Mouse (Mus musculus): ENCODE results near the gene Xlr5c. TPM values are rescaled to one million over a fixed set of nuclear protein-coding genes. Genes with fewer than 3 reads are reported as not detected.
"Not testable (repeated sequence)": the region's sequence is repeated elsewhere in the genome, so short reads cannot be mapped to it uniquely, and the experiment has no call there.

Gene Xlr5c
- polyA plus RNA-seq (2015; fragmentation: Nextera tagmentation; extraction: Ambion mirVana): not detected in 2 replicates

DNA sequence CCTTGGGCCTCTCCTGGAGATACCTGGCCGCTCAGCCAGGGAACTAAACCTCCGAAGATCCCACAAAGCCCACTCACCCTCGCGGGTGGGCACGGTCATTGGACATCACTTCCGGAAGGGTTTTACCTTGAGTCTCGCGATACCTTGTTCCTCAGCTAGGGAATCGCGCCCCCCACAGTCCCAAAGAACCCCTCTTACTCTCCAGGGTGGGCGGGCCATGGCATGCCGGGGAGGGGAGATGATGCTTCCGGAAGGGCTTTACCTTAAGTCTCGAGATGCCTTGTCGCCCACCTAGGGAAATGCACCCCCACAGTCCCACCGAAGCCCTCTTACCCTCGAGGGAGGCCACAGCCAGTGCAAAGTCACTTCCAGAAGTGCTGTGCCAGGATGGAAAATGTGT lies at the start of gene Xlr5c, which contains the start of gene Xlr5a:
TSS of gene Xlr5c (minus strand) at position 101 of the 400 bp plus-strand sequence.
TSS of gene Xlr5a (minus strand) at position 101 of the 400 bp plus-strand sequence.
- not testable (repeated sequence) for H3K4me2 ChIP-seq; H3K36me3 ChIP-seq; H3K4me3 ChIP-seq; H3K27me3 ChIP-seq; ATAC-seq (ENCODE audit: low read depth); H3K9ac ChIP-seq; H3K9me3 ChIP-seq; H3K4me1 ChIP-seq (replicated peaks); H3K27ac ChIP-seq (replicated peaks)
- WGBS: 91% methylated on average over 15 of the region's 17 CpGs

DNA sequence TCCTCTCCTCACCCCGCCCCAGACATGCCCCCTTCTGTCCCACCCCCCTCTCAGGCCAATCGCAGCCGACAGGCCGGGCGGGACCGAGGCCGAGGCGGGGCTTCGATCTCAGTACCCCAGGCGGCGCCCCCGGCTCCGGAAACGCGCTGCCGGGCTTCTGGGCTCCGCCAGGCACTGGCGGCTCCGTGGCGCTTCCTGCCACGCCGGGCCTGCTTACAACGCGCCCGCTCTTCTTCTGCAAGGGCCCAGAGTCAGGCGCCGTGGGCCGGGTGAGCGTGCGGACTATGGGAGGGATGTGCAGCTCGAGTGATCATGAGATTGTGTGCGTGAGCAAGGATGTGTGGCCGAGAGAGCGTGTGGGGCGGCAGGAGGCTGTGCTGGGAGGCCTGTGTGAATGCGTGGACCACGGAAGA lies 49.7 kb upstream of the Xlr5c start, which contains the start of gene Zfp275:
TSS of gene Zfp275 (plus strand) at position 139 of the 413 bp plus-strand sequence.
- Histone ChIP-seq H3K27me3 (no peaks in the 10 kb centered on the region), H3K9ac (peak within 1 kb of the TSS; percentile 80), H3K36me3 (no peaks in the 10 kb centered on the region), H3K4me3 (peak within 1 kb of the TSS; percentile 55), H3K27ac (replicated peaks) (peak within 1 kb of the TSS; percentile 75), H3K4me1 (replicated peaks) (peaks cover 13% of the 10 kb centered on the region), H3K9me3 (no peaks in the 10 kb centered on the region), H3K4me2 (peak within 1 kb of the TSS; percentile 62)
- 17% methylated on average over 37 of the region's 37 CpGs for WGBS
- peak; percentile 95 for ATAC-seq (ENCODE audit: low read depth)

DNA sequence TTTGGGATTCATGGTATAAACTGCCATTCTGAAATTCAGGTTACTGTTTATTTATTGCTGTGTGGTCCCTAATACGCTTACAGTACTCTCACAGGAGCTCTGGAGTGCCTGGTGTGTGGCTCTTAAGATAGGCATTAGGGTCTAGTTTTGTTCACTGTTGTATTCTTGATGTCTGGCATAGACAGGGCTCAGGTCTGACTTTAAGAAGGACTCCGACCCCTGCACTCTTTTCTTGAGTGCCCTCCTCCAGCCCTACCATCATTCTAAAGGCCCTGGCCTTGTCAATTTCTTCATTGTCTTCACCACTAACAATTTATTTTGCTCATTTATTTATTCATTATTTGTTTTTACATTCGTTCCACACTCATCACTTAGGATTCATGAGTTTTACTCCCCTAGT lies 49.3 kb upstream of the Xlr5c start:
- Histone ChIP-seq H3K27ac (replicated peaks) (peak overlapping the region; percentile 75; the same call in 1 of the 2 replicates), H3K4me3 (peak overlapping the region; percentile 55), H3K9me3 (no peaks in the 10 kb centered on the region), H3K27me3 (no peaks in the 10 kb centered on the region), H3K36me3 (no peaks in the 10 kb centered on the region), H3K9ac (peak overlapping the region; percentile 80), H3K4me1 (replicated peaks) (peaks cover 13% of the 10 kb centered on the region), H3K4me2 (peak overlapping the region; percentile 62)
- WGBS: 27% methylated on average over 3 of the region's 3 CpGs
- ATAC-seq (ENCODE audit: low read depth): peak; percentile 48; the same call in 1 of the 2 replicates

DNA sequence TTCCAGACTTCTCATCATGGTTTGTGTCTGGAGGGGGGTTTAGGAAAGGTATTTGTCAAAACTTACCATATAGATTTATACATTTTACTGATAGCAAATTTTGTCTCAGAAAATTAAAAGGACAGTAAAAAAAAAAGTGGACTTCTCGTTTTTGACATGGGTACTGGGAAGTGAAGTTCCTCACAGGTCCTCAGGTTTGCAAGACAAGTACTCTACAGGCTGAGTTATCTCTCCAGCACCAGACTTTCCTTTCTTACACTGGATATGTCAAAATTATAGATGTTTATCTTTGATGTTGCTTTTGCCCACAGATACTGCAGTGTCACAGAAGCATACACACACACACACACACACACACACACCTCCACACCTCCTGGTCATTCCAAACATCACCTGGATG lies 48.7 kb upstream of the Xlr5c start:
- no peaks in the 10 kb centered on the region for H3K27me3 ChIP-seq
- no peak overlapping the region for H3K9ac ChIP-seq
- WGBS: 53% methylated on average over 1 of the region's 1 CpGs
- peaks cover 13% of the 10 kb centered on the region for H3K4me1 ChIP-seq (replicated peaks)
- no peak overlapping the region for H3K4me2 ChIP-seq
- no peak for ATAC-seq (ENCODE audit: low read depth)
- no peak overlapping the region for H3K4me3 ChIP-seq
- no peaks in the 10 kb centered on the region for H3K9me3 ChIP-seq
- H3K36me3 ChIP-seq: no peaks in the 10 kb centered on the region
- H3K27ac ChIP-seq (replicated peaks): no peak overlapping the region

DNA sequence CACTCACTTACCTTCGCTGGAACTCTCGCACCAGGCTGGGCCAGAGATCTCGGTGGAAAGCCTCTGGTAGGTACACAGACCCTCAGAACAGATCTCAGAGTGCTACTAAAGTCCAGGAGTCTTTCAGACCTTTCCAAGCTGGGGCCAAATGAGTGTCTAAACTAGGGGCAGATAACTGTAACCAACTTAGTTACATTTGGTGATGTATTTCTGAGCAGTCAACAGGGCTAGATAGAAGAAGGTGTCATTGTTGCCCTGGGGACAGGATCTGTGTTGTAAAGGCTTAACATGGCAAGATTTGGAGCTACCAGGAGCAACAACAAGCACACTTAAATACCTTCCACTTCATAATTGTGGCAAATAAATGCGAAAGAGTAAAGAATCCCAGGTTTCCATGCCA lies 44.0 kb upstream of the Xlr5c start, which contains the start of gene Gm45015:
TSS of gene Gm45015 (minus strand) at position 101 of the 400 bp plus-strand sequence.
- H3K36me3 ChIP-seq: no peaks in the 10 kb centered on the region
- no peaks in the 10 kb centered on the region for H3K4me1 ChIP-seq (replicated peaks)
- H3K9ac ChIP-seq: no peak within 1 kb of the TSS
- H3K4me3 ChIP-seq: no peak within 1 kb of the TSS
- WGBS: 89% methylated on average over 4 of the region's 4 CpGs
- no peak for ATAC-seq (ENCODE audit: low read depth)
- H3K27me3 ChIP-seq: no peaks in the 10 kb centered on the region
- H3K27ac ChIP-seq (replicated peaks): no peak within 1 kb of the TSS
- H3K9me3 ChIP-seq: no peaks in the 10 kb centered on the region
- H3K4me2 ChIP-seq: no peak within 1 kb of the TSS

DNA sequence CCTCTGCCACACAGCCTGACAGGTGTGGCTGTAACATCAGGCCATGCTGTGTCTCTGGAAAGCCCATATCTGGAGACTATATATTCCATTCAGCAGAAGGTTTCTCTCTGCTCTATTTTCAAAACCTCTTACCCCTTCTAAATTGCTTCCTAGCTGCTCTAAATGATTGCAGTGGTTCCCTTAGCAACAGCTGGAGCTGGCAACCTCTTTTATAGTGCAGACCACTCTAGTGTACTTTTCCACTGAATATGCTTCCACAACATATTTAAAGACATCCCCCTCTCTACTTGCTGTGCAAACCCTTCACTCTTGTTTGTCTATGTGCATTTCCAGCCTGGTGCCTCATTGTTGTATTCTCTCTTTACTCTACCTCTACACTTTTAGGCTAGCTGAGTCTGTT lies 40.8 kb upstream of the Xlr5c start:
- no peak overlapping the region for H3K27ac ChIP-seq (replicated peaks)
- no peak overlapping the region for H3K9ac ChIP-seq
- H3K27me3 ChIP-seq: no peaks in the 10 kb centered on the region
- no peak overlapping the region for H3K4me2 ChIP-seq
- no peak for ATAC-seq (ENCODE audit: low read depth)
- H3K9me3 ChIP-seq: no peaks in the 10 kb centered on the region
- no peaks in the 10 kb centered on the region for H3K4me1 ChIP-seq (replicated peaks)
- H3K4me3 ChIP-seq: no peak overlapping the region
- no peaks in the 10 kb centered on the region for H3K36me3 ChIP-seq

DNA sequence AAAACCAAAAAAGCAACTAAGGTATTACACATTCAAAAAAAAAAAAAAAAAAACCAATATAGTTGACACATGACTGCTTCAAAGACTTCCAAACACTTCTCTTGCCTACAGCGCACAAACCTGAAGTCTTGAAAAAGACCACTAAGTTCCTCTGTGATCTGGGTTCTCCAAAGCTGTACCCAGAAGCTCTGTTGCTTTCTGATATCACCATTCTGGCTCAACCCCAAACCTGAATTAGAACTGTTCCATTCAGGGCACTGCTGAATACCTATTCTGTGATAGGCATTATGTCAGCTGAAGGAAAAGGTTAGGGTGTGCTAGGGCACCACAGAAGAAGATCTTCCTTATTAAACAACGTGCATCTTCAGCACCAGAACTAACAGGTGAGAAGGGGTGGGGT lies 34.4 kb upstream of the Xlr5c start:
- Histone ChIP-seq H3K9me3 (no peaks in the 10 kb centered on the region), H3K4me3 (no peak overlapping the region), H3K36me3 (no peaks in the 10 kb centered on the region), H3K27ac (replicated peaks) (no peak overlapping the region), H3K4me2 (no peak overlapping the region), H3K27me3 (no peaks in the 10 kb centered on the region), H3K9ac (no peak overlapping the region), H3K4me1 (replicated peaks) (no peaks in the 10 kb centered on the region)
- ATAC-seq (ENCODE audit: low read depth): no peak
- WGBS: 70% methylated on average over 2 of the region's 2 CpGs

DNA sequence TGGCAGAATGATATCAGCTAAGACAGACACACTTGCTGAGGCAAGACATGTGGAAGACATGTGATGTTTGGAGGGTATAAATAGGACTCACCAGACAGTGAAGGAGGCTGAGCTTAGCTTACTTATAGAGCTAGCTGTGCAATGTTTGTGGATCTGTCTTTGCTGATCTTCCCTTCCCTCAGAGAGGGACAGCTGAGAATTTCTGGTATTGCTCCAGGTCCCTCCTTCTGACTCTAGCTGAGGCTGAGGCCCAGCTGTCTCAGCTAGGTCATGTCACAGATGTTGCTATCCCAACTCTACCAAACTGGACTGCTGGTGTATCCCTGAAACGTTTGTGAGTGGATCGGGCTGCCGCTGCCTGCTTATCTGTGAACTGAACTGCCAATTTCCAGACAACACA lies 28.3 kb upstream of the Xlr5c start:
- no peaks in the 10 kb centered on the region for H3K36me3 ChIP-seq
- H3K4me1 ChIP-seq (replicated peaks): no peaks in the 10 kb centered on the region
- 78% methylated on average over 3 of the region's 3 CpGs for WGBS
- H3K4me2 ChIP-seq: no peak overlapping the region
- no peak overlapping the region for H3K27ac ChIP-seq (replicated peaks)
- H3K4me3 ChIP-seq: no peak overlapping the region
- ATAC-seq (ENCODE audit: low read depth): no peak
- no peaks in the 10 kb centered on the region for H3K27me3 ChIP-seq
- H3K9ac ChIP-seq: no peak overlapping the region
- H3K9me3 ChIP-seq: no peaks in the 10 kb centered on the region

DNA sequence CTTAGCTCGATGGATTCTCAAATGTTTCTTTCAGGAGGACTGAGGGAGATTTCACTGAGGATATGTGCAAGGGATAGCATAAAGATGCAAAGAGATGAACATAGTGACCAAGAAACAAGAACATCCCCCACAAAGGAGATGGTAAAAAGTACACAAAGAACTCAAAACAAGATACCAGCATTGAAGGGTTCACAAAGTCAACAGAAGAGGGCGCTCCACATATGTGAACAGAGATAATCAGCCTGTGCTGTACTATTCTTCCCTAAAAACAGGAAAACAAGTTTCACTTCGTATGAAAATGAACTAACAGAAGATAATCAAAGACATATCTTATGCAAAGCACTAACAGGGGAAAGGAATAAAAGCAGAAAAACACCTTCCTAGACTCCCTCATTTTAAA lies 19.7 kb upstream of the Xlr5c start:
- no peak overlapping the region for H3K4me2 ChIP-seq
- ATAC-seq (ENCODE audit: low read depth): no peak
- H3K4me3 ChIP-seq: no peak overlapping the region
- no peaks in the 10 kb centered on the region for H3K9me3 ChIP-seq
- no peaks in the 10 kb centered on the region for H3K27me3 ChIP-seq
- H3K36me3 ChIP-seq: no peaks in the 10 kb centered on the region
- 42% methylated on average over 3 of the region's 3 CpGs for WGBS
- no peak overlapping the region for H3K9ac ChIP-seq
- no peak overlapping the region for H3K27ac ChIP-seq (replicated peaks)
- H3K4me1 ChIP-seq (replicated peaks): no peaks in the 10 kb centered on the region

DNA sequence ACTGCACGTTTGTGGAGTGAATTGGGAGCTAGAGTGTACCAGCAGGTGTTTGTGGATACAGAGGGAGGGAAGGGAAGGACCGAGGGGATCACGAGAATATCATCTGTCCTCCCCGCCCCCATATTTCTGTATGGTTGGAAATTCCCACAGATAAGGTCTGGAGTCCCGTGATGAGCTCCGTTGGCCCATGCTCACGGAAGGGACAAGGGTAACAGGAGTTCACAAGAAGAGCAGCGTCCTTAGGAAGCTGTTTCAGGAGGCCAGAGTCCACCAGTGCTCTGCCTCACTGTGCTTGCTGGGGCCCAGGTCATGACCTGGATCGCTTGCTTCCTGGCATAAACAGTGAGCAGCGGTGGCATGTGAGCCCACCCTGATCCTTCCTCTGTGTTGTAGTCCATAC lies 3.0 kb upstream of the Xlr5c start:
- H3K9me3 ChIP-seq; H3K4me2 ChIP-seq; H3K9ac ChIP-seq; H3K4me1 ChIP-seq (replicated peaks); ATAC-seq (ENCODE audit: low read depth); H3K27ac ChIP-seq (replicated peaks); H3K36me3 ChIP-seq; H3K27me3 ChIP-seq; H3K4me3 ChIP-seq: not testable (repeated sequence)
- WGBS: 72% methylated on average over 10 of the region's 10 CpGs

DNA sequence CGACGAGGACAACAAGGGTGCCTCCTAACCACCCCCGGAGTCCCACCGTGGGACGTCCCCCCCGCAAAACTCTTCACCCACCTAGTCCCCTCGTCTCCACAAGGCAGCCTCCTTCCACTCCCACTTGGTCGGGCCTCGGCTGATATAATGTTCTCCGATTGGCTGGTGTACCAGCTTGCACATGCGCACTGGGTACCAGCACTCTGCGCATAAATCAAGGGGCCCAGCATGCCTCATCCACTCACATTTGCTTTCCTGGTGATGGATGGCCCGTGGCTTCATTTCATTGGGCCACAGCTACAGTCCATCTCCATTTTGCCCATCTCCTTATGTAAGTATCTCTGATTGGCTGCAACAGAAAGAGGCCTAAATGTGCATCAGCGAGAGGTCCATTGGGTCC lies 27.5 kb downstream of the Xlr5c start, which contains the start of gene Xlr3c:
TSS of gene Xlr3c (minus strand) at position 121 of the 400 bp plus-strand sequence.
- H3K9me3 ChIP-seq; ATAC-seq (ENCODE audit: low read depth): not testable (repeated sequence)
- WGBS: 88% methylated on average over 14 of the region's 14 CpGs

DNA sequence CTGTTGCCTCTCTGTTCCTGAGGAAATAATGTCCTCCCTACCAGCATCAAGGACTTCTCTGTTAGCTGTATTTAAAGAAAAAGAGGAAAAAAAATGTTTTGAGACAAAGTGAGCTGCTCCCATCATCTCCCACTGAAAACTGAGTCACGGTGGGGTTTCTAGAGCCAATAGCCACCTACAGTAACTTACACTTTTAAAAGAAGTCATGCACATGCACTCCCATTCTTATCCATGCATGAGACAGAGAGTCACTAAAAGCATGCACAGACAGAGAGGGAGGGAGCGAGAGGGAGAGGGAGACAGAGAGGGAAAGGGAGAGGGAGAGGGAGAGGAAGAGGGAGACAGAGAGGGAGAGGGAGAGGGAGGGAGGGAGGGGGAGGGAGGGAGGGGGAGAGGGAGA lies 30.3 kb downstream of the Xlr5c start:
- WGBS: 88% methylated on average over 1 of the region's 2 CpGs

More for the DNA sequence above, 27.5 kb downstream of the Xlr5c start, which contains the start of gene Xlr3c:
- not testable (repeated sequence) for H3K27me3 ChIP-seq; H3K4me3 ChIP-seq; H3K36me3 ChIP-seq; H3K9ac ChIP-seq; H3K27ac ChIP-seq (replicated peaks); H3K4me1 ChIP-seq (replicated peaks); H3K4me2 ChIP-seq

DNA sequence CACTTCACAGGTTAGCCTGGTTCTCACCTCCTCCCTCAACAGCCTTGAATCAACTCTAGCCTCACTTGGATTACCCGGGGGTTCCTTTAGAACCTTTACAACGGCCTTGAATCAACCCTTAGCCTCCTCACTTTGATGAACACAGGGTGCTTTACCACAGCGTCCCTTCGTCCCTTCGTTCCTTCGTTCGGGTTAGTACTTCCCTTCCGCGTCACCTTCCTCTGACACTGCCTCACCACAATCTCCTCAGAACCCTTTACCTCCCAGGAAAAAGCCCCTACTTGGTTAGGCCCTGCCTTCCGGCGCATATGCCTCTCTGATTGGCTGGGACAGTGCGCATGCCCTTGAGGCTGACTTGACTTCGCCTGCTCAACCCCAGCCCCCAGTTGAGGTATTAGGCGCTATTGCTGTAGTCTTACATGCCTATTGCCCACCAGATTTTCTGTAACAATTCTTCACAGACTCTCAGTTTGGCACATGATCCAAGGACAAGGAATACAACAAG lies 49.9 kb downstream of the Xlr5c start, which contains the start of gene Xlr4c:
TSS of gene Xlr4c (minus strand) at position 310 of the 505 bp plus-strand sequence.
- 86% methylated on average over 14 of the region's 14 CpGs for WGBS
- not testable (repeated sequence) for H3K36me3 ChIP-seq; H3K4me3 ChIP-seq; H3K9ac ChIP-seq; H3K9me3 ChIP-seq; H3K4me1 ChIP-seq (replicated peaks); H3K27me3 ChIP-seq; H3K4me2 ChIP-seq; ATAC-seq (ENCODE audit: low read depth); H3K27ac ChIP-seq (replicated peaks)

More for the DNA sequence above, 30.3 kb downstream of the Xlr5c start:
- ATAC-seq (ENCODE audit: low read depth); H3K9ac ChIP-seq; H3K36me3 ChIP-seq; H3K27me3 ChIP-seq; H3K4me2 ChIP-seq; H3K4me1 ChIP-seq (replicated peaks); H3K27ac ChIP-seq (replicated peaks); H3K4me3 ChIP-seq; H3K9me3 ChIP-seq: not testable (repeated sequence)

Measured in neural tube, embryonic 13.5 days (tissue).